Mouse (Mus musculus) bone marrow, adult 2 months (tissue): ENCODE measurements around the gene Nav3.

Experiments
- CTCF ChIP-seq: fragments of 200-500 bp; IDR thresholded peaks from 2 replicates; pipeline ENCODE4 v1.5.1; 2011; ENCODE audit warnings: low read length, control low read depth; ENCODE audit not compliant: control insufficient read depth, insufficient read depth
- POLR2A ChIP-seq: fragments of 200-500 bp; IDR thresholded peaks from 2 replicates; pipeline ENCODE4 v1.6.1; 2011; ENCODE audit warnings: low read depth, mild to moderate bottlenecking, control low read depth, low read length, borderline replicate concordance; ENCODE audit not compliant: control insufficient read depth

- TF ChIP-seq CTCF = no peak
- TF ChIP-seq POLR2A = no peak
These were observed 526.7 kb downstream of the Nav3 start for GRCm38 (mm10) chr10:109929319-109929622.
